Mouse (Mus musculus): Measurements from ENCODE around the gene Fkbp5. TPM values are rescaled to one million over a fixed set of nuclear protein-coding genes. Genes with fewer than 3 reads are reported as not detected.
"Not testable (repeated sequence)": the region's sequence is repeated elsewhere in the genome, so short reads cannot be mapped to it uniquely, and the experiment has no call there.

Fkbp5 gene
- 10 to 100 TPM; 11.5 to 12.0 TPM for total RNA-seq (2021)
- long read RNA-seq, experiment 1, partial matches to known transcripts = 0 of 2 reads
- long read RNA-seq, experiment 1, other reads (novel, unspliced or antisense) = 1 of 2 reads
- long read RNA-seq, experiment 2, partial matches to known transcripts = 1 of 4 reads
- long read RNA-seq, experiment 2, other reads (novel, unspliced or antisense) = 1 of 4 reads

- peak; percentile 43 to 69 for DNase-seq (ENCODE audit: low spot score in 2 of 2)
Measured at GRCm38 (mm10) chr17:28517441-28517955, at the start of gene Fkbp5. Gene Fkbp5 (minus strand): TSS chr17:28517527.

DNA sequence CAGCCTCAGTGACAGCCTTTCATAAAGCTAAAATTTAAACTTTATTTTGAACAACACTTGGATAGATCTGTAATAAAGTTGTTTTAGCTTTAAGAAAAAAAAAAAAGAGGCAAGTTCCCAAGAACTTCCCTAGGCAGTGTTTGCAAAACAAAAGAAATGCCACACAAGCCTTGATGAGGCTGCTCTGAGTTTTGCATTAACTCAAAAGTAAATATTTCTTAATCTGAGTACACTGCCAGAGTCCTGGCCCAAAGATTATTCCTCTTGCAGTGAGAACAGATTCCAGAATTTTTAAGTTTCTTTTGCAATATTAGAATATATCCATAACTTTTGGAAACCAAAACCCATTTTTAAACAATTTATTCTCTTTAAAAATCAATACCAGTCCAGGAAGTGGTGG lies 47.9 kb upstream of the Fkbp5 start:
- DNase-seq (ENCODE audit: low spot score in 2 of 2) = no peak

GRCm38 (mm10) chr17:28561613-28562012 lies 44.3 kb upstream of the Fkbp5 start:
- no peak for DNase-seq (ENCODE audit: low spot score in 2 of 2)

- DNase-seq (ENCODE audit: low spot score in 2 of 2) = no peak
Measured at GRCm38 (mm10) chr17:28560598-28560997, 43.3 kb upstream of the Fkbp5 start, which contains the start of gene Clps. Gene Clps (minus strand): TSS chr17:28560766.

DNA sequence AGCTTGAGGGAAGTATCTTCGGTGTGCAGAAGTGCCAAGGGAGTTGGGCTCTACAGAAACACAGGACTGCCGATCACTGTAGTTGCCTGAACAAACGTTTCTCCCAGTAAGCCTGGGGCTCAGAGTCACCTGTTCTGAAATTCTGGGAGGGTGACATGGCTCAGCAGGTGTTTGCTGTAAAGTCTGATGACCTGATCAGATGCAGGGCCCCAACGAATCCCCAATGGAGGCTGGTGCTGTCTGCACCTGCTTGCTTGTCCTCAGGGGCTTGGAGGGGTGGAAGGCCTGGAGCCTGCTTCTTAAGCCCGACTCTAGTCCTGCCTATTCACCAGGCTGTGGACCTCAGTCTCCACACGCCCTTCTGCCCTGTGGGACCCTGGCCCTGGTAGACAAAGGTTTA lies 40.4 kb upstream of the Fkbp5 start:
- DNase-seq (ENCODE audit: low spot score in 2 of 2) = no peak

- DNase-seq (ENCODE audit: low spot score in 2 of 2) = no peak
Measured at GRCm38 (mm10) chr17:28556635-28557396, 39.5 kb upstream of the Fkbp5 start.

DNA sequence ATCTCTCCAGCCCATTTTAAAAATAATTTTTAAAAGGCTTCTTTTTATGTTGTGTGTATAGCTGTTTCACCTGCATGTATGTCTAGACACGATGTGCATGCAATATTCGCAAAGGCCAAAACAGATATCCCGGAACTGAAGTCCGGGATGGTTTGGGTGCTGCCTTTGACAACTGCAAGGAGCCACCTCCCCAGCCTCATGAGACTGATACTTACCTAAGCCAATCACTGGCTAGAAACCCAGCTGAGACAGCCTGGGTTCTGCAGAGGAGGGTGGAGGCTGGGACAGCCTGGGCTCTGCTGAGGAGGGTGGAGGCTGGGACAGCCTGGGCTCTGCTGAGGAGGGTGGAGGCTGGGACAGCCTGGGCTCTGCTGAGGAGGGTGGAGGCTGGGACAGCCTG lies 36.7 kb upstream of the Fkbp5 start:
- not testable (repeated sequence) for DNase-seq (ENCODE audit: low spot score in 2 of 2)

GRCm38 (mm10) chr17:28553040-28553793 lies 35.9 kb upstream of the Fkbp5 start:
- DNase-seq (ENCODE audit: low spot score in 2 of 2) = peak in 1 of 2 experiments; percentile 55

DNA sequence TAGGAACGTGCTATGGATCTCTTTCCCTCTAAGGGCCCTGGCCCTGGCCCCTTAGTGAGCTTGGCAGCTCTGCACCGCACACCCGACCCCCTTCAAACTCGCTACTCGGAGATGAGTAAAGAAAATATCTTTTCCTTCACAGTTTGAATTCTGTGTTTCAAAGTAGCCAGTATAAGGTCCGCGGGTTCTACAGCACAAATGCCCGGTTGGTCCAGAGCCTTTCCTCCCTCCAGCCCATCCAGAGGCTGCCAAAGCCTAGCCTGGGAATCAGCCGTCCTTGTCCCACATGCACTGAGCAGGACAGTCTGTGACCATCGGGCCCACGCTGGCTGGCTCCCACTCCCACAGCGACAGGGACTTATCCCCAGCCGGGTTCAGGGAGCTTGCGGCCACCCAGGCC lies 31.8 kb upstream of the Fkbp5 start, which contains the start of gene Clpsl2:
TSS of gene Clpsl2 (plus strand) at position 301 of the 400 bp plus-strand sequence.
- DNase-seq (ENCODE audit: low spot score in 2 of 2) = no peak

DNA sequence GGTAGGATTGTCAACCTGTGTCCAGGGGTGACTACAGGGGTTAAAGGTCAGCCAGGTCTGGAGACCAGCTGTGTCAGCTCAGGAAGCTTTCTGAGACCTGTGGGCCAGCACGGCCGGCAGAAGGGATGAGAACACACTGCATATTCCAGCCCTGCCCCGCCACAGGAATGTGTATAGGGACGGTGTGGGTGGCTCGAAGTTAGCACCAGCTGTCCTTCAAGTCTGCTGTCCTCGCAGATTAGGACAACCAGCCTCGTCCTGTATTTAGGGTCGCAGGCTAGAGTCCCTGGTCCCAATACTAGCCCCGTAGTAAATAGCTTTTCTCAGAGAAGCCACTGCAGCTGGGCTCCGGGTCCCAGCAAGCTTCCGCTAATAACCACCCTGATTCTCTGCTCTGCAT lies 31.2 kb upstream of the Fkbp5 start:
- no peak for DNase-seq (ENCODE audit: low spot score in 2 of 2)

GRCm38 (mm10) chr17:28546925-28547324 lies 29.6 kb upstream of the Fkbp5 start:
- no peak for DNase-seq (ENCODE audit: low spot score in 2 of 2)

DNA sequence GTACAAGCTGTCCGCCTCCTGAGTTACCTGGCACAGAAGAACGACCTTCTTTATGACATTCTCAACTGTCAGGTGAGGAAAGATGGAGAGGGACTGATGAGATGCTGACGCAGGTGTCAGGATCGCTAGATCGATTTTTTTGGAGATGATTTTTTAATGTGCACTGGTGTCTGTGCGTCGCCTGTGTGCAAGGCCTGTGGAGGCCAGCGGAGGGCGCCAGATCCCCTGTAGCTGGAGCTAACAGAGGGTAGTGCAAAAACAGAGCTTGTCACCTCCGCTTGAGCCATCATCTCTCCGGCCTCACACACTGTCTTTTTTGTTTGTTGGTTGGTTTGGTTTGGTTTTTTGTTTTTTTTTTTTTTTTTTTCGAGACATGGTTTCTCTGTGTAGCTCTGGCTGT lies 20.6 kb upstream of the Fkbp5 start:
- no peak for DNase-seq (ENCODE audit: low spot score in 2 of 2)

- DNase-seq (ENCODE audit: low spot score in 2 of 2) = no peak
Measured at GRCm38 (mm10) chr17:28533327-28533726, 16.0 kb upstream of the Fkbp5 start.

DNA sequence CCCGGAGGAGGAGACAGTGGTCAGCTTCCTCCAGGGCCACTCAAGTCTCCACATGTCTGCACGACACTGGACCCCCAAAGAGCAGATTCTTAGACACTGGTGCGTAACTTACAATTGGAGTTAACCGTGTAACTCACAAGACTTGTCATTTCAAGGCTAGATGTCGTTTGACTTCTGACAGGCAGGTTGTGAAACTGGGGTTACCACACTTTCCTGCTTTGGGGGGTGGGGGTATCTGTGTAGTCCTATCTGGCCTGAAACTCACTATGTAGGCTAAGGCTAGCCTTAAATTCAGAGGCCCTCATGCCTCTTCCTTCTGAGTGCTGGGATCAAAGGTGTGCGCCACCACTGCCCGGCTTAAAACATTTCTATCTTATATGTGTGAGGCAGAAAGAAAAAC lies 15.2 kb upstream of the Fkbp5 start:
- no peak for DNase-seq (ENCODE audit: low spot score in 2 of 2)

GRCm38 (mm10) chr17:28531946-28532345 lies 14.6 kb upstream of the Fkbp5 start:
- DNase-seq (ENCODE audit: low spot score in 2 of 2) = no peak

DNA sequence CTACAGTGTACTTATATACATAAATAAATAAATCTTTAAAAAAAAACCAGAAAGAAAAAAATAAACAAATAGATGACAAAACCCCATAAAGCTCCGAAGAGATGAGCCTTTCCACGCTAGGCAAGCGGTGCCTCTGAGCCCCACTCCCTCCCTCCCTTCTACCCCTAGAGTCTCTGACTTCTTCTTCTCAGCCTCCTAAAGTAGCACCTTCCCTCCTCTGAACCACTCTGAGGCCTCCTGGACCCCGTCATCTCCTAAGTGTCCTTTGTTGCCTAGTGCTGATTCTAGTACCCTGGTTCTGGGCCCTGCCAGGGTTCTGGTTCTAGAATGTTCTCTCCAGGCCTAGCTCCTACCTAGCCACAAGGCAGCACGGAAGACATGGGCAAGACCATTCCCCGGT lies 13.2 kb upstream of the Fkbp5 start, which contains the start of gene Armc12:
TSS of gene Armc12 (plus strand) at position 301 of the 400 bp plus-strand sequence.
- DNase-seq (ENCODE audit: low spot score in 2 of 2) = no peak

DNA sequence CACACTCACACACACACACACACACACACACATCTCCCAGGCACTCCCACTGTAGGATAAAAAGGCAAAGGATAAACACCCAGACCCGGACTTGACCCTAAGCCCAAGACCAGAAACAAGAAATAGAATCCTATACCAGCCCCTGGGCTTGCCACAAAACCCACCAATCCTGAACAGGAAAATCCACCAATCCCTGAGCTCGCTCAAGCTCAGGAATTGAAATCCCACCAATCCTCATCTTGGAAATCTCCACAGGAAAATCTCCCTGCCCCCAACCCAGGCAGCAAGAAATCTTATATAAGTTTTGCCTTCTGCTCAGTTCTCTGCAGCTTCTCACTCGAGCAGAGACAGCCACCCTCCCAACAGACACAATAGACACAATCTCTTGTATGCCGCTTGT lies 11.8 kb upstream of the Fkbp5 start:
- DNase-seq (ENCODE audit: low spot score in 2 of 2) = no peak

DNA sequence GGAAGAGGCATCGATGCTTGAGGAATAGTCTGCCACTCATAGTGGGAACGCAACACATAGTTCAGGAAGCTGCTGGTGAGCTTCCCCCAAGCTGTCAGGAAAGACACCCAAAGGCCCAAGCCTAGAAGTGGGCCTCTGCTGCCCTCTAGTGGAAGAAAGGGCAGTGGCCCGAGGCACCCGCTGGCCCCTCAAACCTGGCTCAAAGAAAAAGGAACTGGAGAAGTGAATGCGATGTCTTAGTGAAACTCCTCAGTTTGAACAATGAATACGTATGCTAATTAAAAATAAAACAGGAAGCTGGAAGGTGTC lies 10.7 kb upstream of the Fkbp5 start:
- peak; percentile 76 to 82 for DNase-seq (ENCODE audit: low spot score in 2 of 2)

DNA sequence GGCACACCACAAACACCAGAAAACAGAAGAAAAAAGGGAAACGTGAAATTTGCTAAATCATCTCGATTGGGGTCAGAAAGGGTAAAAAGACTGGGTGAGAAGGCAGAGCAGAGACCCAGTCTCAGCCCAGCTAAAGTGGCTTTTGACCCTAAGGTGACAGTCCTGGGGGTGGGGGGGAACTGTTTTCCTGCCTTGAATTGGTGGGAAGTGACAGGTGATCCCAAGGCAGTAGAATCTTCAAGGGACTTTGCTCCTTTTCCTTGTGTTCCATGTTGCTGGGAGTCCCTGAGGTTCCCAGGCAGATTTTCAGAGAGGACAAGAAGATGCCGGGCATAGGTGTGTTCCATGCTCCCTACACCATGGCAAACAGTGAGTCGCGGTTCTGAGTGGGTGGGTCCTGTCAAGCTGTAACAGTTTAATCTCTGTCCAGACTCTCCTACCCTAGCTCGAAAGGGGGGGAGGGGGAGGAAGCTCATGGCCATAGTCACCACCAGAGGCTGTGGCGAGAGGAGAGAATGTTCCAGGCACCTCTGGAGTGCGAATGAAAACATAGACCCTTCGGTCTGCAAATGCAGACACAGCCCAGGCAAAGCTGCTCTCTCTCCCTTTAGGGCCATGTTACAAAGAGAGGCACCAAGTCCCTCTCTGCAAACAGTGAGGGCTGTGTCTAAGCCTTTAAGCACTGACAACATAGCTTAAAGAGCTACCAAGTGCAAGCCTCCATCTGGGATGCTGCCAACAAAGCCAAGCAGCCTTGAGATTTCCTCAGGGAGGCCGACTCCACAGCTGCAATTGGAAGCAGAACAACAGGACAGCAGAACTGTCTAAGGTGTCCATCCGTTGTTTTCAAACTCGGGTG lies 10.1 kb upstream of the Fkbp5 start:
- DNase-seq (ENCODE audit: low spot score in 2 of 2) = no peak

DNA sequence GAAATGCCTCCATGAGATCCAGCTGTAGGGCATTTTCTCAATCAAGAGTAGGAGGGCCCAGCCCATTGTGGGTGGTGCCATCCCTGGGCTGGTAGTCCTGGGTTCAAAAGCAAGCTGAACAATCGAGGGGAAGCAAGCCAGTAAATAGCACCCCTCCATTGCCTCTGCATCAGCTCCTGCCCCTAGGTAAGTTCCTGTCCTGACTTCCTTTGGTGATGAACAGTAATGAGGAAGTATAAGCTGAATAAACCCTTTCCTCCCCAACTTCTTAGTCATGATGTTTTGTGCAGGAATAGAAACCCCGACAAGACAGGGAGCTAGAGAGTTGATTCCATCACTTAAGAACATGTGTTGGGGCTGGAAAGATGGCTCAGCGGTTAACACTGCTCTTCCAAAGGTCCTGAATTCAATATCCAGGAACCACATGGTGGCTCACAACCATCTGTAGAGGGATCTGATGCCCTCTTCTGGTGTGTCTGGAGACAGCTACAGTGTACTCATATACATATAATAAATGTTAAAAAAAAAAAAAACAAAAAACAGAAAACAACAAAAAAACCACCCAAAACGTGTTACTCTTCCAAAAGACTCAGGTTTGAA lies 7.6 kb upstream of the Fkbp5 start:
- no peak for DNase-seq (ENCODE audit: low spot score in 2 of 2)
